Mouse (Mus musculus) thymus, adult 2 months (tissue): Measurements from ENCODE around the gene Smim15. TPM values are rescaled to one million over a fixed set of nuclear protein-coding genes. Genes with fewer than 3 reads are reported as not detected.

Source experiments
- DNase-seq: peaks from one replicate; pipeline ENCODE4 v3.0.0; 2021
- H3K27ac ChIP-seq: fragments of 200-500 bp; 2 replicates; pipeline ENCODE4 v1.5.1; 2012; ENCODE audit warnings: low read length, control low read depth; ENCODE audit not compliant: control insufficient read depth, insufficient read depth
- H3K27me3 ChIP-seq: fragments of 200-500 bp; 2 replicates; pipeline ENCODE4 v1.6.1; 2012; ENCODE audit warnings: mild to moderate bottlenecking, low read length, moderate library complexity, mixed read lengths; ENCODE audit not compliant: control insufficient read depth, insufficient read depth
- H3K36me3 ChIP-seq: fragments of 200-500 bp; 2 replicates; pipeline ENCODE4 v1.6.1; 2012; ENCODE audit warnings: mild to moderate bottlenecking, low read length, moderate library complexity; ENCODE audit not compliant: control insufficient read depth, insufficient read depth
- H3K4me1 ChIP-seq: fragments of 200-500 bp; replicated peaks from 2 replicates; pipeline ENCODE4 v1.6.1; 2012; ENCODE audit warnings: low read length; ENCODE audit not compliant: control insufficient read depth, insufficient read depth
- H3K4me3 ChIP-seq: fragments of 200-500 bp; 2 replicates; pipeline ENCODE4 v1.5.1; 2012; ENCODE audit warnings: mild to moderate bottlenecking, low read length, control low read depth, moderate library complexity; ENCODE audit not compliant: control insufficient read depth, insufficient read depth
- CTCF ChIP-seq: fragments of 200-500 bp; IDR thresholded peaks from 2 replicates; pipeline ENCODE4 v1.5.1; 2012; ENCODE audit warnings: mild to moderate bottlenecking, control low read depth, low read length, moderate library complexity, borderline replicate concordance; ENCODE audit not compliant: control insufficient read depth, poor library complexity, insufficient read depth; ENCODE audit errors: extremely low read depth
- POLR2A ChIP-seq: fragments of 200-500 bp; IDR thresholded peaks from 2 replicates; pipeline ENCODE4 v1.6.1; 2012; ENCODE audit warnings: mild to moderate bottlenecking, low read length, control low read depth, moderate library complexity; ENCODE audit not compliant: control insufficient read depth, poor library complexity, insufficient read depth; ENCODE audit errors: extremely low read depth
- WGBS: fragments of 180-500 bp; shearing (Covaris S2); methylation state at CpG from one replicate; pipeline ENCODE4 v1.1.7; 2018; 5-methylcytosine and 5-hydroxymethylcytosine counted together
- polyA plus RNA-seq: library from polyadenylated mRNA; depleted of rRNA; stranded (reverse); fragments of >200 nt; gene quantifications from 2 replicates; pipeline ENCODE4 v1.2.3, GENCODE M21; 2012

Gene Smim15
- polyA plus RNA-seq, 1 experiment, result 15.6 TPM

DNA sequence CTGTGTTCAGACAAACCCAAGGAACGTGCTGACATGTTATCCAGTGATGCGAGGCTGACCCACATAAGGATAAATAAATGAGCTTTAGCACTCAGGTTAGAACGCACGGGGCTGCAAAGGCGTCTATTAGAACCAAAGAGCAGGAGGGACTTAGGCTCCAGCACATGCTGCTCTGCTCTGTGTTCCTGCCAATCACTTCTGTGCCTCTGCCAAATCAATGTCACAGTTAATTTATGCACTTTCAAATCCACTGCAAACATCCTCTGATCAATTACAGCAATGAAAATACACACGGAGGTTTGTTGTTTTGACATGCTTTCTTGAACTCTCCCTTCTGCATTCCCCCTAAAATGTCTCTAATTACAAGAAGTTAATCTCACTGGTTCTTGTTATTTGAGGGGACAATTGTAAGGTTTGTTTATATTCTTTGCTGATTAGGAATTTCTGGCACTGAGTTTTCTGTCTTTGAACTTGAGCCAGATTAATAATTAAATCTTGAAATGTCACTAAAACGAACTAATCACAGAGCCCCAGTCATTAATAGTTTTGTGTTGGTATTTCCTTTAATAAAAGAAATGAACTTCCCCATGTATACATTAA is 16.1 kb downstream of the Smim15 start:
- no peak overlapping the region for H3K4me3 ChIP-seq
- 90% methylated on average over 7 of the region's 7 CpGs for WGBS
- no peak overlapping the region for H3K27ac ChIP-seq
- no peaks in the 10 kb centered on the region for H3K27me3 ChIP-seq
- peaks cover 8% of the 10 kb centered on the region for H3K4me1 ChIP-seq
- no peaks in the 10 kb centered on the region for H3K36me3 ChIP-seq
- TF ChIP-seq CTCF (no peak), POLR2A (no peak)
- DNase-seq, result no peak

DNA sequence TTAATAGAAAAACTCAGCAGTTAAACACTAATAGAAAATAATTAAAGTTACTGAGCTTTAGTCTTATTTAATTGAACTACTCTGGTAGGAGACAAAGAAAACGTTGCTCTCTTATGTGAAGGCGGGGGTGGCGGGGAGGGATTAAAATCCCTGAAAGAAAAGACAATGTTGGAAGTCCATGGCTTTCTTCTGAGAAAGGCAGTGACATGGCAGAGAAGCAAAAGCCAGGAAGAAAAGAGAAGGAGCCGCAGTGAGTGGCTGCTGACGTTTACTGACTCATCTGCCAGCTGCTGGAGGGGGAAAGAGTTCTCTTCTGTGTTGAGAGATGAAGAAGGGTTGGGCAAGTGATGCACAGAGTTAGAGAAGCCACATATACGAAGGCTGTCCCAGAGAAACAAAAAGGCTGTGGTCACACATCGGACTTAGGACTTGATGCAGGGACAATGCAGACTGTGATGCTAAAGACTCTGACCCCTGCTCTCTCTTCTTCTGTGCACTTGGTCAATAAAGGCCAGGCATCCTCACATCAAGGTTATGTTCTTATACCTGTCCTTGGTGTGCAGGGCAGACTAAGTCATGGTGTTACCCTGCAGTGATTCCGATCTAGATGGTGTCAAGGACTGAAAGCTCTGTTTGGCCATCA is 16.8 kb downstream of the Smim15 start:
- peaks cover 8% of the 10 kb centered on the region for H3K4me1 ChIP-seq

DNA sequence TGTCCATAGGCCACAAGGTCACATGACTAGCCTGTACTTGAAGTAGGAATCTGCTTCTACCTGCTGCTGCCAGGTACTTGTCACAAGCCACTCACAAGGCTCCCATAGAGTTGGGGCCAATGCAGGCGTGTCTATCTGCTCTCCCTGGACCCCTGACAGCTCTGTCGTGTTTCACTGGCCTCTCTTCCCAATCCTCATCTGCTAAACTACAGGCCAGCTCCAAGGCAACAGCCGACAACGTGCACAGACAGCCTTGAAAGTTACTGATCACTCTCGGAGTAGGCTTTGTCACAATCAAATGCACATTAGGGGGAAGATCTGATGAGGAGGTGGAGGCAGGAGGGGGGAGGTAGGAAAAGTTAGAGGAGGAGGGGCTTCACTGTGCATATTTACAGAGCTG is 18.7 kb downstream of the Smim15 start:
- WGBS, result 99% methylated on average over 5 of the region's 5 CpGs
- Histone ChIP-seq H3K36me3 (no peaks in the 10 kb centered on the region), H3K27ac (no peak overlapping the region), H3K27me3 (no peaks in the 10 kb centered on the region), H3K4me3 (no peak overlapping the region), H3K4me1 (no peaks in the 10 kb centered on the region)
- DNase-seq, result no peak
- TF ChIP-seq POLR2A (no peak), CTCF (no peak)

More for the DNA sequence above, 16.8 kb downstream of the Smim15 start:
- no peaks in the 10 kb centered on the region for H3K36me3 ChIP-seq
- no peak for TF ChIP-seq CTCF
- no peak for TF ChIP-seq POLR2A
- H3K4me3 ChIP-seq, result no peak overlapping the region
- no peak for DNase-seq
- WGBS, result 92% methylated on average over 8 of the region's 8 CpGs
- H3K27ac ChIP-seq, result no peak overlapping the region
- H3K27me3 ChIP-seq, result no peaks in the 10 kb centered on the region

DNA sequence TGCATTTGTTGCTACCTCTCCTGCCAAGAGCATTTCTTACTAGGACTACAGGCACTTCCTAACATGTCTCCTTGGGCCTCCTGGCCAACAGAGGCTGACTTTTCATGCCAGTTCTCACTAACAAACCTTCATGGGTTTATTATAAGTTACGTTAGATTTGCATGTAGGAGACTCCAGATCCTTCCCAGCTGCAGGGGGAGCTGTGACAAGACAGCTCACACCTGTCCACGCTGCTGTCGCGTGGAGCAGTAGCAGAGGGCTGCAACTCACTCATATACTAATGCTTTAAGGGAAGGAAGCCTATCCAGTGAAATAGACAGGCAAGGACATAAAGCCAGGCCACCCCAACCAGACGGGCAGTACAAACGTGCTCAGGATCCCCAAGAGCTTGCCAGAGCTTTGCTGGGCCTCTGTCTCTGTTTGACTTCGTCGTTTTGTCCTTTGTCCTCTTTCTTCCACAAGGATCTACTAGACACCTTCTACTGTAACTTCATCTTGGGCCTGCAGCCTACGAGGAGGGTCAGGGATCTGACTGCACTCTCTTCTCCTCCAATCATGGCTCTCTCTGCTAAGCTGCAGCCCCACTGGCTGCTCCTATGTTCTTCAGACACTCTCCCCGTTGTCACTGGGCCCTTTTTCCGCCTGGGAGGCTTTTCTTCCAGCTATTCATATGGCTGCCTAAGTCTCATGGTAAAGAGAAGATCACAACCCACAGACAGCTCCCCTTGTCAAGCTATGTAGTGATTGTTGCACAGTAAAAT is 19.3 kb downstream of the Smim15 start:
- no peaks in the 10 kb centered on the region for H3K27me3 ChIP-seq
- DNase-seq, result no peak
- no peaks in the 10 kb centered on the region for H3K4me1 ChIP-seq
- no peak overlapping the region for H3K4me3 ChIP-seq
- no peaks in the 10 kb centered on the region for H3K36me3 ChIP-seq
- 95% methylated on average over 11 of the region's 11 CpGs for WGBS
- no peak for TF ChIP-seq CTCF
- no peak for TF ChIP-seq POLR2A
- no peak overlapping the region for H3K27ac ChIP-seq

DNA sequence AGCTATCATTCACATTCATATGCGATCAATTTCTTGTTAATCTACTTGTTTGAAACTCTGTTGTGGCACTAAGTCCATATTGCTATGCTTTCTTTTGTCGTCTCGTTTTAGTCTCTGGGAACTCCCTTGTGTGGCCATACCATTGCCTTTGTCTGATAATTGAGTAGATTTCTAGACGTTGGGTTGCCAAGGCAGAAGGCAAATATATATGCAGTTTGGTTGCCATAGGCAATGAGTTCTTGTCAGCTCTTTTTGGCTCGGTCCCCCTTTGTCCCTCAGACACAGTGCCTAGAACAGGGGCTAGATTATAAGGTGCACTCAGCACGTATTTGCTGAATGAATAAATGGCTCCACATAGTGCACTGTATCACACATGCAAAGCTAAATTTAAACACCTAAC is 20.1 kb downstream of the Smim15 start:
- H3K4me1 ChIP-seq, result no peaks in the 10 kb centered on the region
- H3K27ac ChIP-seq, result no peak overlapping the region
- TF ChIP-seq CTCF (no peak), POLR2A (no peak)
- WGBS, result 93% methylated on average over 6 of the region's 6 CpGs
- no peaks in the 10 kb centered on the region for H3K36me3 ChIP-seq
- no peak for DNase-seq
- no peaks in the 10 kb centered on the region for H3K27me3 ChIP-seq
- H3K4me3 ChIP-seq, result no peak overlapping the region

DNA sequence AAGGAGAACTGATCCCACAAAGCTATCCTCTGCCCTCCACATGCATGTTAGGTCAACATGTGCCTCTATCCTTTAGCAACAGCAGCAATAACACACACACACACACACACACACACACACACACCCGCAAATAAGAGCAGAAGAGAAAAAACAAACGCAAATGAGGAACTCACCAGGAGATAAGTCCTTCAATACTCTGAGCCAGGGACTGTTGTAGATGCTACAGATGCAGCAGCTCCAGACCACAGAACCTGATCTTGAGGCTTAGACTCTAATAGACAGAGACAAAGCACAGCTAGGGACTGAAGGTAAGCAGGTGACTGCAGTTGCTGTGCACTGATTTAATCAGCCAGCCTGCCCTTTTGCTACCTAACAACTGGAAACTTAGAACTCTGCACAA is 21.8 kb downstream of the Smim15 start:
- TF ChIP-seq CTCF, result no peak
- no peak for TF ChIP-seq POLR2A
- DNase-seq, result no peak
- H3K4me3 ChIP-seq, result no peak overlapping the region
- 49% methylated on average over 2 of the region's 2 CpGs for WGBS
- no peaks in the 10 kb centered on the region for H3K4me1 ChIP-seq
- no peaks in the 10 kb centered on the region for H3K27me3 ChIP-seq
- H3K36me3 ChIP-seq, result no peaks in the 10 kb centered on the region
- no peak overlapping the region for H3K27ac ChIP-seq

DNA sequence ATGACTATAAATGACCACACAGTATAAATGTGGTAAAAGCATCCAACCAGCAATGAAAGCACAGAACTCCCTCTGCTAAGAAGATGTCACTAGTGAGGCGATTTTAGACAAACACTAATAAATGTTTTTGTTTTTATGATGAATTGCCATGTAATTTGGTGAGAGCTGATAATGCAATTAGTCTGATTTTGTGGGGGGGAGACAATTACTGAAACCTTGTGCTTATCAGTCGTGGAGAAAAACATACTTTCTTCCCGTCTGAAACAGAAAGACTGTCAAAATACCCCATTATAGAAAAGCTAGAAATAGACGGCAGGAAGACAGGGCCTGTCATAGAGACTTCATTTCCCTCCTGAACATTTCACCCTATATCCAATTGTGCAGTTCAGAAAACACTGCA is 24.9 kb downstream of the Smim15 start:
- no peak for DNase-seq
- 93% methylated on average over 4 of the region's 4 CpGs for WGBS
- Histone ChIP-seq H3K4me3 (no peak overlapping the region), H3K4me1 (no peaks in the 10 kb centered on the region), H3K36me3 (no peaks in the 10 kb centered on the region), H3K27ac (no peak overlapping the region), H3K27me3 (no peaks in the 10 kb centered on the region)
- TF ChIP-seq POLR2A, result no peak
- TF ChIP-seq CTCF, result no peak
